Mouse (Mus musculus) intestine, embryonic 16.5 days (tissue): ENCODE results near the gene Crtc3. TPM values are rescaled to one million over a fixed set of nuclear protein-coding genes. Genes with fewer than 3 reads are reported as not detected.

Experiments
- ATAC-seq: fragments of 200-750 bp; cut with Nextera tagmentation; 2 replicates; pipeline ENCODE4 v1.8.0; 2017; ENCODE audit warnings: moderate TSS enrichment, moderate library complexity
- H3K27ac ChIP-seq: fragments of 300-500 bp; sonication (generic); 2 replicates; pipeline ENCODE4 v1.5.1; 2014; ENCODE audit warnings: mild to moderate bottlenecking, low read length
- H3K27me3 ChIP-seq: fragments of 300-500 bp; sonication (generic); replicated peaks from 2 replicates; pipeline ENCODE4 v1.6.1; 2014; ENCODE audit warnings: low read length, control low read depth, mixed read lengths; ENCODE audit not compliant: control insufficient read depth, insufficient read depth
- H3K36me3 ChIP-seq: fragments of 300-500 bp; sonication (generic); 2 replicates; pipeline ENCODE4 v1.6.1; 2014; ENCODE audit warnings: low read length, control low read depth; ENCODE audit not compliant: control insufficient read depth, insufficient read depth
- H3K4me1 ChIP-seq: fragments of 300-500 bp; sonication (generic); 2 replicates; pipeline ENCODE4 v1.6.1; 2014; ENCODE audit warnings: low read length, control low read depth, mixed read lengths; ENCODE audit not compliant: control insufficient read depth, insufficient read depth
- H3K4me2 ChIP-seq: fragments of 300-500 bp; sonication (generic); 2 replicates; pipeline ENCODE4 v1.6.1; 2014; ENCODE audit warnings: low read depth, low read length, control low read depth
- H3K4me3 ChIP-seq: fragments of 300-500 bp; sonication (generic); 2 replicates; pipeline ENCODE4 v1.5.1; 2014; ENCODE audit warnings: mild to moderate bottlenecking, low read length
- H3K9ac ChIP-seq: fragments of 300-500 bp; sonication (generic); 2 replicates; pipeline ENCODE4 v1.6.1; 2014; ENCODE audit warnings: low read depth, low read length
- H3K9me3 ChIP-seq: fragments of 300-500 bp; sonication (generic); 2 replicates; pipeline ENCODE4 v1.6.1; 2016; ENCODE audit warnings: low read length, control low read depth; ENCODE audit not compliant: control insufficient read depth
- WGBS: fragments of 180-500 bp; shearing (Covaris S2); extraction: QIAGEN DNeasy Blood & Tissue Kit; methylation state at CpG from one replicate; pipeline ENCODE4 v1.1.7; 2014; 5-methylcytosine and 5-hydroxymethylcytosine counted together
- polyA plus RNA-seq: library from polyadenylated mRNA; unstranded; fragments of >200 nt; fragmentation: Nextera tagmentation; extraction: Ambion mirVana; gene quantifications from 2 replicates; pipeline ENCODE4 v1.2.1, GENCODE M21; 2015

Gene Crtc3
- polyA plus RNA-seq, 1 experiment from 2014 or later: 9.6 TPM

GRCm38 (mm10) chr7:80666198-80666915, 22.3 kb downstream of the Crtc3 start:
- H3K27me3 ChIP-seq: no peaks in the 10 kb centered on the region
- H3K9me3 ChIP-seq: no peaks in the 10 kb centered on the region
- 42% methylated on average over 10 of the region's 10 CpGs for WGBS
- no peaks in the 10 kb centered on the region for H3K36me3 ChIP-seq
- peaks cover 26% of the 10 kb centered on the region for H3K4me1 ChIP-seq
- H3K4me3 ChIP-seq: no peak overlapping the region
- peak overlapping the region; percentile 80 for H3K27ac ChIP-seq
- no peak overlapping the region for H3K9ac ChIP-seq
- ATAC-seq: peak; percentile 77
- H3K4me2 ChIP-seq: peak overlapping the region; percentile 24

- Histone ChIP-seq H3K4me1 (peaks cover 22% of the 10 kb centered on the region), H3K36me3 (no peaks in the 10 kb centered on the region), H3K4me2 (no peak overlapping the region), H3K27ac (no peak overlapping the region), H3K27me3 (no peaks in the 10 kb centered on the region), H3K9me3 (no peaks in the 10 kb centered on the region), H3K4me3 (no peak overlapping the region), H3K9ac (no peak overlapping the region)
- 95% methylated on average over 4 of the region's 4 CpGs for WGBS
- no peak for ATAC-seq
Measured at GRCm38 (mm10) chr7:80661082-80661481, 27.6 kb downstream of the Crtc3 start.

- Histone ChIP-seq H3K4me2 (no peak overlapping the region), H3K36me3 (no peaks in the 10 kb centered on the region), H3K27me3 (no peaks in the 10 kb centered on the region), H3K4me1 (peaks cover 22% of the 10 kb centered on the region), H3K9ac (no peak overlapping the region), H3K9me3 (no peaks in the 10 kb centered on the region), H3K4me3 (no peak overlapping the region), H3K27ac (no peak overlapping the region)
- 68% methylated on average over 4 of the region's 4 CpGs for WGBS
- no peak for ATAC-seq
Measured at GRCm38 (mm10) chr7:80660619-80661018, 28.1 kb downstream of the Crtc3 start.

GRCm38 (mm10) chr7:80657896-80658295, 30.8 kb downstream of the Crtc3 start:
- peak overlapping the region; percentile 78 for H3K27ac ChIP-seq
- H3K9ac ChIP-seq: no peak overlapping the region
- 31% methylated on average over 8 of the region's 8 CpGs for WGBS
- H3K4me2 ChIP-seq: peak overlapping the region; percentile 32; the same call in 1 of the 2 replicates
- H3K4me1 ChIP-seq: peaks cover 23% of the 10 kb centered on the region
- H3K36me3 ChIP-seq: no peaks in the 10 kb centered on the region
- no peaks in the 10 kb centered on the region for H3K27me3 ChIP-seq
- H3K9me3 ChIP-seq: no peaks in the 10 kb centered on the region
- H3K4me3 ChIP-seq: no peak overlapping the region
- peak; percentile 74 for ATAC-seq

GRCm38 (mm10) chr7:80655350-80656013, 33.2 kb downstream of the Crtc3 start:
- WGBS: 62% methylated on average over 6 of the region's 6 CpGs
- no peak overlapping the region for H3K4me2 ChIP-seq
- no peak for ATAC-seq

GRCm38 (mm10) chr7:80654926-80655325, 33.8 kb downstream of the Crtc3 start:
- WGBS: 75% methylated on average over 5 of the region's 5 CpGs
- no peak overlapping the region for H3K9ac ChIP-seq
- ATAC-seq: no peak
- no peaks in the 10 kb centered on the region for H3K27me3 ChIP-seq
- no peak overlapping the region for H3K4me3 ChIP-seq
- no peak overlapping the region for H3K27ac ChIP-seq
- H3K9me3 ChIP-seq: no peaks in the 10 kb centered on the region
- H3K4me1 ChIP-seq: peaks cover 20% of the 10 kb centered on the region
- H3K4me2 ChIP-seq: no peak overlapping the region
- no peaks in the 10 kb centered on the region for H3K36me3 ChIP-seq

More at GRCm38 (mm10) chr7:80655350-80656013, 33.2 kb downstream of the Crtc3 start:
- Histone ChIP-seq H3K27ac (no peak overlapping the region), H3K9me3 (no peaks in the 10 kb centered on the region), H3K36me3 (no peaks in the 10 kb centered on the region), H3K9ac (no peak overlapping the region; the same call in 1 of the 2 replicates), H3K4me1 (peaks cover 21% of the 10 kb centered on the region), H3K4me3 (no peak overlapping the region), H3K27me3 (no peaks in the 10 kb centered on the region)

- no peak overlapping the region for H3K9ac ChIP-seq
- no peak for ATAC-seq
- H3K9me3 ChIP-seq: no peaks in the 10 kb centered on the region
- no peak overlapping the region for H3K4me2 ChIP-seq
- H3K4me1 ChIP-seq: peaks cover 20% of the 10 kb centered on the region
- no peak overlapping the region for H3K27ac ChIP-seq
- 82% methylated on average over 7 of the region's 7 CpGs for WGBS
- H3K27me3 ChIP-seq: no peaks in the 10 kb centered on the region
- H3K4me3 ChIP-seq: no peak overlapping the region
- H3K36me3 ChIP-seq: no peaks in the 10 kb centered on the region
Measured at GRCm38 (mm10) chr7:80654393-80654792, 34.3 kb downstream of the Crtc3 start.

GRCm38 (mm10) chr7:80653971-80654370, 34.7 kb downstream of the Crtc3 start:
- Histone ChIP-seq H3K9me3 (no peaks in the 10 kb centered on the region), H3K27ac (no peak overlapping the region), H3K4me2 (no peak overlapping the region), H3K4me3 (no peak overlapping the region), H3K4me1 (peaks cover 20% of the 10 kb centered on the region), H3K27me3 (no peaks in the 10 kb centered on the region), H3K36me3 (no peaks in the 10 kb centered on the region), H3K9ac (no peak overlapping the region)
- 88% methylated on average over 7 of the region's 7 CpGs for WGBS
- no peak for ATAC-seq

GRCm38 (mm10) chr7:80653077-80653476, 35.6 kb downstream of the Crtc3 start:
- H3K9ac ChIP-seq: no peak overlapping the region
- H3K36me3 ChIP-seq: no peaks in the 10 kb centered on the region
- H3K4me3 ChIP-seq: no peak overlapping the region
- 65% methylated on average over 10 of the region's 10 CpGs for WGBS
- no peaks in the 10 kb centered on the region for H3K9me3 ChIP-seq
- H3K4me2 ChIP-seq: no peak overlapping the region
- ATAC-seq: no peak
- no peaks in the 10 kb centered on the region for H3K27me3 ChIP-seq
- peaks cover 20% of the 10 kb centered on the region for H3K4me1 ChIP-seq
- no peak overlapping the region; the same call in 1 of the 2 replicates for H3K27ac ChIP-seq
